12 mouse cellular contexts compared by ENCODE assay signal in the genomic region with DNA sequence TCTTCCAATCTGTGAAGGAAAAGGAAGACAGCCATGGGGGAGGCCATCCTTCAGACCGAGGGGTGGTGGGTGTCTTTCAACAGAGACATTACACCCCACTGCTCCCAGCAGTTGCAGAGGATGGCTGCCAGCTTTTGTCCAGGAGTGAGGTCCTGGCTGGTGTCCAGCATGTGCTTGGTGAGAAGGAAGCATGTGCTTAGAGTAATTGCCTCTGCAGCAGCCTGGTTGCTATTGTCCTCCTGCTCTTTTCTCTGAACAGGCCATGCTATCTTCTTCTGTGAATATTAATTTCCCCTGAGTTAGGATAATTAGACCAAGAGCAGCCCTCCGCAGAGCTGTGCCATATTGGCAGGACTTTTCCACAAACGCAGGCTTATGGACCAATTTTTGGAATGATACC.
A peak's percentile ranks its signal among the peaks of the same experiment; 100 is the strongest.
DNase-seq lines count a peak whose midpoint lies in the region; ATAC-seq lines count a peak whose summit lies in the region.
"Had no signal": no experiment of that assay in that cellular context is flagged by ENCODE, and none has a peak within 500 bp of the region (broad histone marks: within the 10 kb centered on the region; RNA-seq: fewer than 3 reads in every experiment).

No protein-coding gene starts in this region.

- H3K9me3 ChIP-seq in heart, embryonic 12.5 days (replicated peaks): no peaks in the 10 kb centered on the region; the same call in 1 of the 2 replicates
- H3K9me3 ChIP-seq: limb, embryonic 13.5 days; stomach, embryonic 15.5 days had no signal

- H3K4me2 ChIP-seq in heart, embryonic 12.5 days: no peak overlapping the region
- H3K4me2 ChIP-seq: limb, embryonic 13.5 days; stomach, embryonic 15.5 days had no signal

- no peaks in the 10 kb centered on the region for H3K36me3 ChIP-seq in heart, embryonic 12.5 days
- H3K36me3 ChIP-seq: limb, embryonic 13.5 days; stomach, embryonic 15.5 days had no signal

- no peak for ATAC-seq in heart, embryonic 12.5 days (ENCODE audit: insufficient number of reproducible peaks, low FRiP score)
- ATAC-seq: lung, postnatal 0 days had no signal

- no peak overlapping the region for H3K4me3 ChIP-seq in heart, embryonic 12.5 days
- H3K4me3 ChIP-seq: limb, embryonic 13.5 days; stomach, embryonic 15.5 days had no signal

- no peak overlapping the region for H3K27ac ChIP-seq in heart, embryonic 12.5 days (ENCODE audit: poor library complexity, severe bottlenecking)
- H3K27ac ChIP-seq: limb, embryonic 13.5 days; stomach, embryonic 15.5 days had no signal

- DNase-seq in heart, postnatal 14 days: peak; percentile 3 to 6
- peak; percentile 12 to 18 for DNase-seq in left cerebral cortex, postnatal 14 days (ENCODE audit: low spot score in 2 of 2)
- no peak for DNase-seq in left cerebral cortex, adult 11 months (ENCODE audit: low spot score)
- peak; percentile 59 for DNase-seq in MN1 (ENCODE audit: low spot score)
- peak; percentile 34 for DNase-seq in brain, adult 2 months (ENCODE audit: low read depth, low spot score)
- no peak for DNase-seq in urinary bladder, postnatal 25 days (ENCODE audit: low spot score)
- no peak for DNase-seq in spleen, postnatal 36 days (ENCODE audit: low spot score in 2 of 2)
- DNase-seq: gastrocnemius, postnatal 25 days had no signal

- WGBS in heart, embryonic 12.5 days: 73% methylated on average over 3 of the region's 3 CpGs

- no peak overlapping the region for H3K9ac ChIP-seq in heart, embryonic 12.5 days
- H3K9ac ChIP-seq: limb, embryonic 13.5 days; stomach, embryonic 15.5 days had no signal

- H3K27me3 ChIP-seq in heart, embryonic 12.5 days (replicated peaks): no peaks in the 10 kb centered on the region
- H3K27me3 ChIP-seq: limb, embryonic 13.5 days; stomach, embryonic 15.5 days had no signal

- H3K4me1 ChIP-seq in heart, embryonic 12.5 days (replicated peaks): no peaks in the 10 kb centered on the region
- H3K4me1 ChIP-seq: stomach, embryonic 15.5 days had no signal

- intact Hi-C loops in heart, postnatal 14 days (cut with DNase I): no loop called here
- intact Hi-C loops in left cerebral cortex, postnatal 14 days (cut with DNase I): no loop called here

Comparison
In these comparisons a context has a peak if more than half of its experiments do, and no peak if none do; other contexts are left out.
1. DNase-seq: peak in heart, postnatal 14 days (2 of 2), left cerebral cortex, postnatal 14 days (2 of 2), MN1 (single experiment) and brain, adult 2 months (single experiment); none in left cerebral cortex, adult 11 months (single experiment), urinary bladder, postnatal 25 days (single experiment) and spleen, postnatal 36 days (0 of 2).